Mouse (Mus musculus): ENCODE measurements around the gene Spg21. TPM values are rescaled to one million over a fixed set of nuclear protein-coding genes. Genes with fewer than 3 reads are reported as not detected.
A peak's percentile ranks its signal among the peaks of the same experiment; 100 is the strongest.

Gene Spg21
- polyA plus RNA-seq, 1 experiment from 2014 or later: 95.8 TPM

- WGBS: 92% methylated on average over 5 of the region's 5 CpGs
- no peak overlapping the region for H3K4me2 ChIP-seq (ENCODE audit: low read depth, low read length)
- H3K27me3 ChIP-seq (ENCODE audit: control insufficient read depth, insufficient read depth, low read length): no peaks in the 10 kb centered on the region
- no peaks in the 10 kb centered on the region for H3K36me3 ChIP-seq (ENCODE audit: control insufficient read depth, insufficient read depth, low read length)
- no peak for ATAC-seq (ENCODE audit: insufficient read depth, low FRiP score)
- no peak overlapping the region for H3K27ac ChIP-seq (ENCODE audit: low read length)
- no peak overlapping the region for H3K9ac ChIP-seq (ENCODE audit: low read length)
- H3K4me3 ChIP-seq (replicated peaks; ENCODE audit: low read length): no peak overlapping the region
- no peaks in the 10 kb centered on the region for H3K4me1 ChIP-seq (ENCODE audit: control insufficient read depth, insufficient read depth, low read length)
- H3K9me3 ChIP-seq (replicated peaks; ENCODE audit: control insufficient read depth, low read length): no peaks in the 10 kb centered on the region
Measured at GRCm38 (mm10) chr9:65430921-65431320, 29.8 kb upstream of the Spg21 start.

- Histone ChIP-seq H3K9me3 (replicated peaks; ENCODE audit: control insufficient read depth, low read length) (no peaks in the 10 kb centered on the region), H3K27ac (ENCODE audit: low read length) (no peak overlapping the region), H3K9ac (ENCODE audit: low read length) (no peak overlapping the region), H3K4me1 (ENCODE audit: control insufficient read depth, insufficient read depth, low read length) (peaks cover 4% of the 10 kb centered on the region), H3K4me2 (ENCODE audit: low read depth, low read length) (no peak overlapping the region), H3K4me3 (replicated peaks; ENCODE audit: low read length) (no peak overlapping the region), H3K36me3 (ENCODE audit: control insufficient read depth, insufficient read depth, low read length) (no peaks in the 10 kb centered on the region), H3K27me3 (ENCODE audit: control insufficient read depth, insufficient read depth, low read length) (no peaks in the 10 kb centered on the region)
- 3% methylated on average over 3 of the region's 3 CpGs for WGBS
- ATAC-seq (ENCODE audit: insufficient read depth, low FRiP score): peak; percentile 19; the same call in 1 of the 2 replicates
Measured at GRCm38 (mm10) chr9:65432236-65432635, 28.5 kb upstream of the Spg21 start.

- 71% methylated on average over 5 of the region's 5 CpGs for WGBS
- H3K9ac ChIP-seq (ENCODE audit: low read length): no peak overlapping the region
- peaks cover 4% of the 10 kb centered on the region for H3K4me1 ChIP-seq (ENCODE audit: control insufficient read depth, insufficient read depth, low read length)
- no peaks in the 10 kb centered on the region for H3K27me3 ChIP-seq (ENCODE audit: control insufficient read depth, insufficient read depth, low read length)
- ATAC-seq (ENCODE audit: insufficient read depth, low FRiP score): no peak
- no peak overlapping the region for H3K27ac ChIP-seq (ENCODE audit: low read length)
- no peak overlapping the region for H3K4me2 ChIP-seq (ENCODE audit: low read depth, low read length)
- no peaks in the 10 kb centered on the region for H3K36me3 ChIP-seq (ENCODE audit: control insufficient read depth, insufficient read depth, low read length)
- no peaks in the 10 kb centered on the region for H3K9me3 ChIP-seq (replicated peaks; ENCODE audit: control insufficient read depth, low read length)
- H3K4me3 ChIP-seq (replicated peaks; ENCODE audit: low read length): no peak overlapping the region
Measured at GRCm38 (mm10) chr9:65434140-65434539, 26.6 kb upstream of the Spg21 start.

GRCm38 (mm10) chr9:65435211-65435610, 25.5 kb upstream of the Spg21 start:
- Histone ChIP-seq H3K9me3 (replicated peaks; ENCODE audit: control insufficient read depth, low read length) (no peaks in the 10 kb centered on the region), H3K27me3 (ENCODE audit: control insufficient read depth, insufficient read depth, low read length) (no peaks in the 10 kb centered on the region), H3K36me3 (ENCODE audit: control insufficient read depth, insufficient read depth, low read length) (no peaks in the 10 kb centered on the region), H3K4me3 (replicated peaks; ENCODE audit: low read length) (no peak overlapping the region), H3K27ac (ENCODE audit: low read length) (no peak overlapping the region), H3K4me2 (ENCODE audit: low read depth, low read length) (no peak overlapping the region), H3K4me1 (ENCODE audit: control insufficient read depth, insufficient read depth, low read length) (peaks cover 4% of the 10 kb centered on the region), H3K9ac (ENCODE audit: low read length) (no peak overlapping the region)
- ATAC-seq (ENCODE audit: insufficient read depth, low FRiP score): no peak
- 71% methylated on average over 4 of the region's 4 CpGs for WGBS

- Histone ChIP-seq H3K4me1 (ENCODE audit: control insufficient read depth, insufficient read depth, low read length) (peaks cover 4% of the 10 kb centered on the region), H3K27ac (ENCODE audit: low read length) (no peak within 1 kb of the TSS), H3K4me3 (replicated peaks; ENCODE audit: low read length) (peak within 1 kb of the TSS; percentile 97), H3K36me3 (ENCODE audit: control insufficient read depth, insufficient read depth, low read length) (peaks cover 5% of the 10 kb centered on the region; the same call in 1 of the 2 replicates), H3K4me2 (ENCODE audit: low read depth, low read length) (peak within 1 kb of the TSS; percentile 64), H3K27me3 (ENCODE audit: control insufficient read depth, insufficient read depth, low read length) (no peaks in the 10 kb centered on the region), H3K9ac (ENCODE audit: low read length) (peak within 1 kb of the TSS; percentile 88), H3K9me3 (replicated peaks; ENCODE audit: control insufficient read depth, low read length) (no peaks in the 10 kb centered on the region)
- peak; percentile 93 for ATAC-seq (ENCODE audit: insufficient read depth, low FRiP score)
- under 1% methylated on average over 54 of the region's 54 CpGs for WGBS
Measured at GRCm38 (mm10) chr9:65435671-65436301, 25.0 kb upstream of the Spg21 start, which contains the start of gene Mtfmt. Mtfmt (plus strand) TSS chr9:65435782.

GRCm38 (mm10) chr9:65444692-65445091, 16.1 kb upstream of the Spg21 start:
- H3K36me3 ChIP-seq (ENCODE audit: control insufficient read depth, insufficient read depth, low read length): peaks cover 22% of the 10 kb centered on the region; the same call in 1 of the 2 replicates
- no peaks in the 10 kb centered on the region for H3K4me1 ChIP-seq (ENCODE audit: control insufficient read depth, insufficient read depth, low read length)
- no peaks in the 10 kb centered on the region for H3K9me3 ChIP-seq (replicated peaks; ENCODE audit: control insufficient read depth, low read length)
- no peak overlapping the region for H3K4me2 ChIP-seq (ENCODE audit: low read depth, low read length)
- H3K4me3 ChIP-seq (replicated peaks; ENCODE audit: low read length): no peak overlapping the region
- no peak overlapping the region for H3K27ac ChIP-seq (ENCODE audit: low read length)
- WGBS: 94% methylated on average over 4 of the region's 4 CpGs
- no peak overlapping the region for H3K9ac ChIP-seq (ENCODE audit: low read length)
- no peaks in the 10 kb centered on the region for H3K27me3 ChIP-seq (ENCODE audit: control insufficient read depth, insufficient read depth, low read length)
- no peak for ATAC-seq (ENCODE audit: insufficient read depth, low FRiP score)

- no peak for ATAC-seq (ENCODE audit: insufficient read depth, low FRiP score)
- Histone ChIP-seq H3K4me2 (ENCODE audit: low read depth, low read length) (no peak overlapping the region), H3K9ac (ENCODE audit: low read length) (no peak overlapping the region), H3K27ac (ENCODE audit: low read length) (no peak overlapping the region), H3K4me1 (ENCODE audit: control insufficient read depth, insufficient read depth, low read length) (no peaks in the 10 kb centered on the region), H3K9me3 (replicated peaks; ENCODE audit: control insufficient read depth, low read length) (no peaks in the 10 kb centered on the region), H3K4me3 (replicated peaks; ENCODE audit: low read length) (no peak overlapping the region), H3K27me3 (ENCODE audit: control insufficient read depth, insufficient read depth, low read length) (no peaks in the 10 kb centered on the region), H3K36me3 (ENCODE audit: control insufficient read depth, insufficient read depth, low read length) (peaks cover 17% of the 10 kb centered on the region; the same call in 1 of the 2 replicates)
- 87% methylated on average over 6 of the region's 6 CpGs for WGBS
Measured at GRCm38 (mm10) chr9:65447951-65448350, 12.8 kb upstream of the Spg21 start.

- no peaks in the 10 kb centered on the region for H3K9me3 ChIP-seq (replicated peaks; ENCODE audit: control insufficient read depth, low read length)
- H3K4me1 ChIP-seq (ENCODE audit: control insufficient read depth, insufficient read depth, low read length): peaks cover 10% of the 10 kb centered on the region
- no peak overlapping the region for H3K4me3 ChIP-seq (replicated peaks; ENCODE audit: low read length)
- H3K27ac ChIP-seq (ENCODE audit: low read length): no peak overlapping the region
- no peaks in the 10 kb centered on the region for H3K36me3 ChIP-seq (ENCODE audit: control insufficient read depth, insufficient read depth, low read length)
- no peak overlapping the region for H3K4me2 ChIP-seq (ENCODE audit: low read depth, low read length)
- H3K27me3 ChIP-seq (ENCODE audit: control insufficient read depth, insufficient read depth, low read length): no peaks in the 10 kb centered on the region
- no peak overlapping the region for H3K9ac ChIP-seq (ENCODE audit: low read length)
- no peak for ATAC-seq (ENCODE audit: insufficient read depth, low FRiP score)
- 69% methylated on average over 2 of the region's 2 CpGs for WGBS
Measured at GRCm38 (mm10) chr9:65458975-65459374, 1.8 kb upstream of the Spg21 start.

GRCm38 (mm10) chr9:65460198-65460597, 549 bp upstream of the Spg21 start:
- Histone ChIP-seq H3K9me3 (replicated peaks; ENCODE audit: control insufficient read depth, low read length) (no peaks in the 10 kb centered on the region), H3K4me3 (replicated peaks; ENCODE audit: low read length) (peak overlapping the region; percentile 83; the same call in 1 of the 2 replicates), H3K27ac (ENCODE audit: low read length) (peak overlapping the region; percentile 51; the same call in 1 of the 2 replicates), H3K9ac (ENCODE audit: low read length) (no peak overlapping the region), H3K4me2 (ENCODE audit: low read depth, low read length) (peak overlapping the region; percentile 71), H3K4me1 (ENCODE audit: control insufficient read depth, insufficient read depth, low read length) (peaks cover 10% of the 10 kb centered on the region), H3K27me3 (ENCODE audit: control insufficient read depth, insufficient read depth, low read length) (no peaks in the 10 kb centered on the region), H3K36me3 (ENCODE audit: control insufficient read depth, insufficient read depth, low read length) (no peaks in the 10 kb centered on the region)
- WGBS: 49% methylated on average over 3 of the region's 3 CpGs
- no peak for ATAC-seq (ENCODE audit: insufficient read depth, low FRiP score)

Data from stomach, embryonic 16.5 days (tissue).